ENCODE assay signal across 9 mouse cellular contexts in genomic region chr5:105918289-105918688, GRCm38 (mm10). TPM values are rescaled to one million over a fixed set of nuclear protein-coding genes. Genes with fewer than 3 reads are reported as not detected.
DNase-seq lines count a peak whose midpoint lies in the region; ATAC-seq and TF ChIP-seq lines count a peak whose summit lies in the region.
"Had no signal": no experiment of that assay in that cellular context is flagged by ENCODE, and none has a peak within 500 bp of the region (broad histone marks: within the 10 kb centered on the region; RNA-seq: fewer than 3 reads in every experiment).

No protein-coding gene starts in this region.

- TF ChIP-seq POLR2A in cerebellum, adult 2 months (IDR thresholded peaks at IDR 0.05; ENCODE audit: borderline replicate concordance, insufficient read depth, low read length): no peak
- no peak for TF ChIP-seq POLR2A in cortical plate, adult 2 months (IDR thresholded peaks at IDR 0.05; ENCODE audit: extremely low read depth, insufficient read depth, low read length)

- no peaks in the 10 kb centered on the region for H3K9me3 ChIP-seq in lung, postnatal 0 days (ENCODE audit: low read length)

- peaks cover 11% of the 10 kb centered on the region; the same call in 1 of the 2 replicates for H3K36me3 ChIP-seq in lung, postnatal 0 days (ENCODE audit: insufficient read depth, low read length)

- no peak for DNase-seq in cerebellum, adult 2 months
- DNase-seq in cerebellum, adult 18-20 months: no peak
- DNase-seq in lung, postnatal 0 days (ENCODE audit: low spot score): no peak
- no peak for DNase-seq in lung, postnatal 4 days
- peak; percentile 27 to 64 for DNase-seq in spleen, postnatal 10 days (ENCODE audit: low spot score in 2 of 2)
- DNase-seq in urinary bladder, postnatal 25 days (ENCODE audit: low spot score): no peak
- no peak for DNase-seq in adrenal gland, adult (ENCODE audit: inconsistent age in 2 of 2, low spot score in 1 of 2)

- H3K27ac ChIP-seq in cerebellum, adult 2 months (ENCODE audit: insufficient read depth, low read length): no peak overlapping the region
- H3K27ac ChIP-seq in lung, postnatal 0 days (ENCODE audit: low read length): no peak overlapping the region
- no peak overlapping the region for H3K27ac ChIP-seq in cortical plate, adult 2 months (ENCODE audit: insufficient read depth, low read length)

- no peak overlapping the region for H3K4me2 ChIP-seq in lung, postnatal 0 days (replicated peaks; ENCODE audit: low read depth, low read length)

- H3K27me3 ChIP-seq in cerebellum, adult 2 months (ENCODE audit: control insufficient read depth, insufficient read depth, low read length): no peaks in the 10 kb centered on the region
- no peaks in the 10 kb centered on the region for H3K27me3 ChIP-seq in lung, postnatal 0 days (replicated peaks; ENCODE audit: insufficient read depth, low read length)

- 88% methylated on average over 6 of the region's 6 CpGs for WGBS in cerebellum, adult 2 months
- 86% methylated on average over 6 of the region's 6 CpGs for WGBS in lung, postnatal 0 days

- TF ChIP-seq CTCF in cerebellum, adult 2 months (IDR thresholded peaks at IDR 0.05; ENCODE audit: borderline replicate concordance, insufficient read depth, low read depth, low read length): peak; percentile 44
- TF ChIP-seq CTCF in lung, postnatal 0 days (IDR thresholded peaks at IDR 0.05): peak; percentile 67
- peak; percentile 22 for TF ChIP-seq CTCF in cortical plate, adult 2 months (IDR thresholded peaks at IDR 0.05; ENCODE audit: extremely low read depth, insufficient read depth, low read length)

- TF ChIP-seq EP300 in lung, postnatal 0 days (IDR thresholded peaks at IDR 0.05): no peak

- no peaks in the 10 kb centered on the region for H3K4me1 ChIP-seq in cerebellum, adult 2 months (ENCODE audit: control insufficient read depth, insufficient read depth, low read length)
- H3K4me1 ChIP-seq in lung, postnatal 0 days (ENCODE audit: insufficient read depth, low read depth, low read length): no peaks in the 10 kb centered on the region
- no peaks in the 10 kb centered on the region for H3K4me1 ChIP-seq in cortical plate, adult 2 months (ENCODE audit: control insufficient read depth, insufficient read depth, low read length)

- no peak overlapping the region for H3K9ac ChIP-seq in lung, postnatal 0 days (replicated peaks; ENCODE audit: low read depth)

- no peak for ATAC-seq in lung, postnatal 0 days

- H3K4me3 ChIP-seq in cerebellum, adult 2 months (replicated peaks; ENCODE audit: insufficient read depth, low read depth, low read length): no peak overlapping the region
- H3K4me3 ChIP-seq in lung, postnatal 0 days (ENCODE audit: low read depth, low read length): no peak overlapping the region
- no peak overlapping the region for H3K4me3 ChIP-seq in cortical plate, adult 2 months (ENCODE audit: insufficient read depth, low read length)
- H3K4me3 ChIP-seq: myocyte had no signal

RNA-seq across cellular contexts. Expression of gene Zfp326, which starts 41.9 kb away (rescaled TPM):
- 25.2 and 29.3 TPM in 2 replicates for polyA plus RNA-seq in cerebellum, adult 2 months (2012; rRNA removed)
- 28.5 and 31.1 TPM in 2 replicates for polyA plus RNA-seq in lung, postnatal 0 days (2015; fragmentation: Nextera tagmentation; extraction: Ambion mirVana)
- 32.8 and 37.4 TPM in 2 replicates for polyA plus RNA-seq in cortical plate, adult 2 months (2012; rRNA removed)

Comparison
In these comparisons a context has a peak if more than half of its experiments do, and no peak if none do; other contexts are left out.
1. DNase-seq: peak in spleen, postnatal 10 days (2 of 2); none in cerebellum, adult 2 months (0 of 2), cerebellum, adult 18-20 months (0 of 2), lung, postnatal 0 days (single experiment), lung, postnatal 4 days (0 of 2), urinary bladder, postnatal 25 days (single experiment) and adrenal gland, adult (0 of 2).
2. Peak in every context shown above with its lines, with median percentiles within 50 percentile points of each other: CTCF ChIP-seq.